Mouse (Mus musculus) liver, embryonic 14.5 days (tissue): Measurements from ENCODE around the gene Cxcr5.

Source experiments
- CTCF ChIP-seq: IDR thresholded peaks from 2 replicates; pipeline ENCODE4 v1.5.1; 2016; ENCODE audit warnings: antibody characterized with exemption, low read depth, control low read depth
- EP300 ChIP-seq: IDR thresholded peaks from 2 replicates; pipeline ENCODE4 v1.6.1; 2016; ENCODE audit warnings: antibody characterized with exemption, low read depth

DNA sequence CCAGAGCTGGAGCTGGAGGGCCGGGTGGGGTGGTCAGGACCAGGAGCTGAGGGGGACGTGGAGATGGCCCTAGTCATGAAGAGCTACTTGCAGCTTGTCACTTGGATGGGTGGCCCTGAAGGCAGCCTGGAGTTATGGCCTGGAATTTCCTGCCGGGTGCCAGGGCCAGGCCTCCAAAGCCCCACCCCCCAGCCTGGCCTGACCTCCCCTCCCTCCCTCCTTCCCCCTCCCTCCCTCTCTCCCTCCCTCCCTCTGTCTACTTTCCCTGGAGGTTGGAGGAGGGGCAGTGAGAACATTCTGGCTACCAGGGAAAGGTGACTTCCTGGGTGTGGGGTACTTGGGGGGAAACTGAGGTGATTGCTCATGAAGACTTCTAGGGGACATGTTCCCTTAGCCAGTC lies 75.3 kb downstream of the Cxcr5 start:
- TF ChIP-seq CTCF: no peak
- TF ChIP-seq EP300: no peak
